Mouse (Mus musculus): Measurements from ENCODE around the gene Numa1. TPM values are rescaled to one million over a fixed set of nuclear protein-coding genes. Genes with fewer than 3 reads are reported as not detected.

The Numa1 gene
- polyA plus RNA-seq, 1 experiment from 2014 or later, result 64.3 TPM

Other genes starting within 250 kb of the Numa1 start
- gene Phox2a, start 115.8 kb upstream of the Numa1 start, polyA plus RNA-seq (2015; fragmentation: Nextera tagmentation; extraction: Ambion mirVana), result 2.0 and 2.6 TPM in 2 replicates
- gene Inppl1, start 95.9 kb upstream of the Numa1 start, polyA plus RNA-seq (2015; fragmentation: Nextera tagmentation; extraction: Ambion mirVana), result 27.8 and 34.1 TPM in 2 replicates
- gene Folr2, start 76.9 kb upstream of the Numa1 start, polyA plus RNA-seq (2015; fragmentation: Nextera tagmentation; extraction: Ambion mirVana), result 1.8 and 2.0 TPM in 2 replicates
- gene Anapc15, start 70.4 kb upstream of the Numa1 start, polyA plus RNA-seq (2015; fragmentation: Nextera tagmentation; extraction: Ambion mirVana), result 55.9 and 57.7 TPM in 2 replicates
- 9.2 and 14.3 TPM in 2 replicates for gene Folr1, start 63.3 kb upstream of the Numa1 start, polyA plus RNA-seq (2015; fragmentation: Nextera tagmentation; extraction: Ambion mirVana)
- gene Lamtor1, start 28.2 kb upstream of the Numa1 start, polyA plus RNA-seq (2015; fragmentation: Nextera tagmentation; extraction: Ambion mirVana), result 147 and 149 TPM in 2 replicates
- gene Tomt, start 27.8 kb upstream of the Numa1 start, polyA plus RNA-seq (2015; fragmentation: Nextera tagmentation; extraction: Ambion mirVana), result 0.21 and 1.2 TPM in 2 replicates
- gene Lrrc51, start 216 bp upstream of the Numa1 start, polyA plus RNA-seq (2015; fragmentation: Nextera tagmentation; extraction: Ambion mirVana), result 10.3 and 11.5 TPM in 2 replicates
- 2.6 and 3.3 TPM in 2 replicates for gene Il18bp, start 84.6 kb downstream of the Numa1 start, polyA plus RNA-seq (2015; fragmentation: Nextera tagmentation; extraction: Ambion mirVana)
- gene Rnf121, start 131.4 kb downstream of the Numa1 start, polyA plus RNA-seq (2015; fragmentation: Nextera tagmentation; extraction: Ambion mirVana), result 27.0 and 31.7 TPM in 2 replicates
- gene Xndc1, start 131.4 kb downstream of the Numa1 start, polyA plus RNA-seq (2015; fragmentation: Nextera tagmentation; extraction: Ambion mirVana), result 28.2 and 28.9 TPM in 2 replicates
- gene Xntrpc, start 131.6 kb downstream of the Numa1 start, polyA plus RNA-seq (2015; fragmentation: Nextera tagmentation; extraction: Ambion mirVana), result 0.84 and 1.1 TPM in 2 replicates
- not detected in 2 replicates for gene Trpc2, start 149.0 kb downstream of the Numa1 start, polyA plus RNA-seq (2015; fragmentation: Nextera tagmentation; extraction: Ambion mirVana)
- 0.36 and 7.1 TPM in 2 replicates for gene Art1, start 167.6 kb downstream of the Numa1 start, polyA plus RNA-seq (2015; fragmentation: Nextera tagmentation; extraction: Ambion mirVana)
- gene Art5, start 175.4 kb downstream of the Numa1 start, polyA plus RNA-seq (2015; fragmentation: Nextera tagmentation; extraction: Ambion mirVana), result 0.34 and 0.77 TPM in 2 replicates
- gene Chrna10, start 182.7 kb downstream of the Numa1 start, polyA plus RNA-seq (2015; fragmentation: Nextera tagmentation; extraction: Ambion mirVana), result not detected in 2 replicates

Data from stomach, embryonic 16.5 days (tissue).